8 mouse cellular contexts compared by ENCODE assay signal in the genomic region with DNA sequence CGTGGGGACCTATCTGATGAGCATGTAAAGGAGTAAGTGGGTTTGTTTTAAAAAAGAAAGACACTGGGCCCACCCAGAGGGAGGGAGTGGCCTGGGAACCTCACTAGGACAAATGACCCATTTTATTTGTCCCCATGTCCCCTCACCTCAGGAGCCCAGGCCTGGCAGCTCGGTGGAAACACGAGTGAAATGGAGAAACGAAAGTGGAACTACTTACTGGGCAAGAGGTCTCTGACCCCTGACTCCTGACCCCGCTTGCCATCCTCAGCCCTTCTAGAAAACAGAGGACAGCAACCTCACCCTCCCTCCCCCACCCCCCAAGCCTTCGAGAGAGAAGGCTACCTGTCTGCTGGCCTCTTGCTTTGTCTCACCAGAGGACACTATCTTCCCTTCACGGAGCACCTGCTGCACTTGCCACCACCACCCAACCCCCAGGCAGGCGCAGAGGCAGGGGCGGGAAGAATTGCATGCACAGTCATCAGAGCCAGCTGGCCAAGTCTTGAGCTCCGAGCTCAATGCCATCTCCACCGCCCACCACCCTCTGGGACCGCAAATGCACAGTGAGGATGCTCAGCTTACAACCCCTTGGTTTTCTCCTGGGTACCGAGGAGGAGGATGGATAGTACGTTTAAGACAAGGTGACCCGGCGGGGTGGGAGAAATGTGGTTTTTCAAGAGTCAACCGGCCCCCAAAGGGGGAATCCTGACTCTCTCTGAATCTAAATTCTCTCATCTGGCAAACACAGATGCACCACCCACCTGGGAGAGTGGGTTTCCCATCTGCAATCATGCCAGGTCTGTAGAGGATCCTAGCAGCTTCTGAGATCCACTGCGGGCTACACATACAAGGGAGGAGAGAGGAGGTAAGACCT. TPM values are rescaled to one million over a fixed set of nuclear protein-coding genes. Genes with fewer than 3 reads are reported as not detected.
DNase-seq lines count a peak whose midpoint lies in the region; ATAC-seq lines count a peak whose summit lies in the region.

No protein-coding gene starts in this region.

- H3K4me3 ChIP-seq in midbrain, embryonic 16.5 days (ENCODE audit: low read depth, low read length), result no peak overlapping the region

- no peaks in the 10 kb centered on the region for H3K36me3 ChIP-seq in midbrain, embryonic 16.5 days (ENCODE audit: control insufficient read depth, insufficient read depth, low read length)

- no peak overlapping the region for H3K4me2 ChIP-seq in midbrain, embryonic 16.5 days (ENCODE audit: low read length)

- no peak overlapping the region for H3K9ac ChIP-seq in midbrain, embryonic 16.5 days (ENCODE audit: low read depth, low read length)

- H3K27ac ChIP-seq in midbrain, embryonic 16.5 days (ENCODE audit: low read length), result no peak overlapping the region

- ATAC-seq in granulocyte monocyte progenitor cell, adult 5-6 weeks (replicated peaks; ENCODE audit: poor library complexity, severe bottlenecking), result peak; percentile 26
- ATAC-seq in megakaryocyte, adult 5-6 weeks (ENCODE audit: poor library complexity, severe bottlenecking), result peak; percentile 41
- no peak for ATAC-seq in midbrain, embryonic 16.5 days

- no peaks in the 10 kb centered on the region for H3K9me3 ChIP-seq in midbrain, embryonic 16.5 days (replicated peaks; ENCODE audit: control insufficient read depth, low read length, poor library complexity, severe bottlenecking)

- H3K27me3 ChIP-seq in midbrain, embryonic 16.5 days (ENCODE audit: control insufficient read depth, insufficient read depth, low read depth, low read length), result no peaks in the 10 kb centered on the region

- peaks cover 19% of the 10 kb centered on the region for H3K4me1 ChIP-seq in midbrain, embryonic 16.5 days (ENCODE audit: control insufficient read depth, insufficient read depth, low read length)

- peak; percentile 53 for DNase-seq in cerebellum, adult 9-11 months
- no peak for DNase-seq in cerebellum, adult 8-10 months
- DNase-seq in CD4-positive, CD25-positive, alpha-beta regulatory T cell, adult 2 months (ENCODE audit: low read depth, low spot score), result peak; percentile 64
- no peak for DNase-seq in ovary, postnatal 10 days (ENCODE audit: low spot score)
- no peak for DNase-seq in kidney, postnatal 14 days

- WGBS in midbrain, embryonic 16.5 days, result 68% methylated on average over 18 of the region's 18 CpGs

RNA-seq across cellular contexts. Expression of a gene that starts 9.1 kb away (rescaled TPM):
- 19.1 and 26.0 TPM in 2 replicates for total RNA-seq in granulocyte monocyte progenitor cell, adult 5-6 weeks (2014; fragmentation: Nextera tagmentation)
- total RNA-seq in granulocyte monocyte progenitor cell, adult 5-6 weeks (2017), result 13.0 and 16.4 TPM in 2 replicates
- 10.4 and 10.7 TPM in 2 replicates for total RNA-seq in megakaryocyte, adult 5-6 weeks (2015)
- 14.0 and 16.6 TPM in 2 replicates for total RNA-seq in megakaryocyte, adult 5-6 weeks (2017)
- polyA plus RNA-seq in midbrain, embryonic 16.5 days (2015; fragmentation: Nextera tagmentation; extraction: Ambion mirVana), result 35.8 and 39.3 TPM in 2 replicates

RNA-seq across cellular contexts. Expression of a gene that starts 47.9 kb away (rescaled TPM):
- total RNA-seq in granulocyte monocyte progenitor cell, adult 5-6 weeks (2014; fragmentation: Nextera tagmentation), result 11.0 and 11.1 TPM in 2 replicates
- 9.3 and 15.6 TPM in 2 replicates for total RNA-seq in granulocyte monocyte progenitor cell, adult 5-6 weeks (2017)
- 7.1 and 10.4 TPM in 2 replicates for total RNA-seq in megakaryocyte, adult 5-6 weeks (2015)
- 9.9 and 12.2 TPM in 2 replicates for total RNA-seq in megakaryocyte, adult 5-6 weeks (2017)
- 76.2 and 78.4 TPM in 2 replicates for polyA plus RNA-seq in midbrain, embryonic 16.5 days (2015; fragmentation: Nextera tagmentation; extraction: Ambion mirVana)

RNA-seq across cellular contexts. Expression of a gene that starts 48.0 kb away (rescaled TPM):
- total RNA-seq in granulocyte monocyte progenitor cell, adult 5-6 weeks (2014; fragmentation: Nextera tagmentation), result 6.5 and 8.7 TPM in 2 replicates
- total RNA-seq in granulocyte monocyte progenitor cell, adult 5-6 weeks (2017), result 8.0 and 9.3 TPM in 2 replicates
- 13.4 and 13.9 TPM in 2 replicates for total RNA-seq in megakaryocyte, adult 5-6 weeks (2015)
- total RNA-seq in megakaryocyte, adult 5-6 weeks (2017), result 9.7 and 11.4 TPM in 2 replicates
- polyA plus RNA-seq in midbrain, embryonic 16.5 days (2015; fragmentation: Nextera tagmentation; extraction: Ambion mirVana), result 10.8 and 11.3 TPM in 2 replicates

Comparison
In these comparisons a context has a peak if more than half of its experiments do, and no peak if none do; other contexts are left out.
1. DNase-seq: peak in cerebellum, adult 9-11 months (single experiment) and CD4-positive, CD25-positive, alpha-beta regulatory T cell, adult 2 months (single experiment); none in cerebellum, adult 8-10 months (single experiment), ovary, postnatal 10 days (single experiment) and kidney, postnatal 14 days (single experiment).